Mouse (Mus musculus) common myeloid progenitor, adult 5-6 weeks (primary cell): Measurements from ENCODE around the gene Krtap13. TPM values are rescaled to one million over a fixed set of nuclear protein-coding genes. Genes with fewer than 3 reads are reported as not detected.
"Not testable (repeated sequence)": the region's sequence is repeated elsewhere in the genome, so short reads cannot be mapped to it uniquely, and the experiment has no call there.

ENCODE experiments used
- ATAC-seq: replicated peaks from 2 replicates; pipeline ENCODE4 v1.8.0; 2016; ENCODE audit warnings: low read depth, mild to moderate bottlenecking, moderate TSS enrichment, inconsistent platforms; ENCODE audit not compliant: poor library complexity, severe bottlenecking
- total RNA-seq: library from RNA; stranded (forward); fragments of 200-1000, 187-1606 nt; gene quantifications from 2 replicates; pipeline ENCODE4 v1.2.3, GENCODE M21; 2017

Krtap13 gene
- total RNA-seq, result not detected in 2 replicates

- not testable (repeated sequence) for ATAC-seq
Measured at GRCm38 (mm10) chr16:88751535-88751934, at the start of gene Krtap13. Krtap13 (minus strand) TSS chr16:88751635.

GRCm38 (mm10) chr16:88786786-88787185, 35.4 kb upstream of the Krtap13 start:
- no peak for ATAC-seq

- no peak for ATAC-seq
Measured at GRCm38 (mm10) chr16:88777596-88777995, 26.2 kb upstream of the Krtap13 start, which contains the start of gene Gm5965. Gm5965 (plus strand) TSS chr16:88777896.

- no peak for ATAC-seq
Measured at GRCm38 (mm10) chr16:88774106-88774505, 22.7 kb upstream of the Krtap13 start, which contains the start of gene 2310057N15Rik. 2310057N15Rik (minus strand) TSS chr16:88774206.

- ATAC-seq, result not testable (repeated sequence)
Measured at GRCm38 (mm10) chr16:88758547-88758946, 7.1 kb upstream of the Krtap13 start, which contains the start of gene 2310034C09Rik. 2310034C09Rik (plus strand) TSS chr16:88758847.

- no peak for ATAC-seq
Measured at GRCm38 (mm10) chr16:88747943-88748342, 3.5 kb downstream of the Krtap13 start.

GRCm38 (mm10) chr16:88744750-88745340, 6.6 kb downstream of the Krtap13 start:
- no peak for ATAC-seq

- no peak for ATAC-seq
Measured at GRCm38 (mm10) chr16:88735391-88735790, 16.0 kb downstream of the Krtap13 start.

GRCm38 (mm10) chr16:88728812-88729275, 22.6 kb downstream of the Krtap13 start, which contains the start of gene Krtap13-1:
Krtap13-1 (plus strand) TSS chr16:88728862.
- ATAC-seq, result no peak

GRCm38 (mm10) chr16:88720031-88720430, 31.4 kb downstream of the Krtap13 start:
- no peak for ATAC-seq

GRCm38 (mm10) chr16:88716549-88716948, 34.9 kb downstream of the Krtap13 start:
- ATAC-seq, result no peak

GRCm38 (mm10) chr16:88711245-88711644, 40.2 kb downstream of the Krtap13 start:
- no peak for ATAC-seq

GRCm38 (mm10) chr16:88710757-88711156, 40.7 kb downstream of the Krtap13 start:
- no peak for ATAC-seq

GRCm38 (mm10) chr16:88707496-88708012, 43.9 kb downstream of the Krtap13 start, which contains the start of gene 2310061N02Rik:
2310061N02Rik (minus strand) TSS chr16:88707962.
- ATAC-seq, result no peak

- peak; percentile 39; the same call in 1 of the 2 replicates for ATAC-seq
Measured at GRCm38 (mm10) chr16:88701072-88701864, 50.2 kb downstream of the Krtap13 start.

Other genes with a start within 250 kb of the Krtap13 start
- not detected in 2 replicates for gene Cldn17, start 244.7 kb downstream of the Krtap13 start, total RNA-seq
- gene Cldn8, start 188.5 kb downstream of the Krtap13 start, total RNA-seq, result not detected in 2 replicates
- gene Krtap24-1, start 139.4 kb downstream of the Krtap13 start, total RNA-seq, result not detected in 2 replicates
- gene 2310079G19Rik, start 124.0 kb downstream of the Krtap13 start, total RNA-seq, result not detected in 2 replicates
- gene Krtap26-1, start 103.8 kb downstream of the Krtap13 start, total RNA-seq, result not detected in 2 replicates
- gene Krtap27-1, start 80.0 kb downstream of the Krtap13 start, total RNA-seq, result not detected in 2 replicates
- not detected in 2 replicates for gene 2310061N02Rik, start 43.7 kb downstream of the Krtap13 start, total RNA-seq
- not detected in 2 replicates for gene Krtap13-1, start 22.8 kb downstream of the Krtap13 start, total RNA-seq
- not detected in 2 replicates for gene 2310034C09Rik, start 7.2 kb upstream of the Krtap13 start, total RNA-seq
- gene 2310057N15Rik, start 22.6 kb upstream of the Krtap13 start, total RNA-seq, result not detected in 2 replicates
- not detected in 2 replicates for gene Gm5965, start 26.3 kb upstream of the Krtap13 start, total RNA-seq
- gene Gm20741, start 60.6 kb upstream of the Krtap13 start, total RNA-seq, result not detected in 2 replicates
- gene Krtap15, start 68.6 kb upstream of the Krtap13 start, total RNA-seq, result not detected in 2 replicates
- not detected in 2 replicates for gene Krtap14, start 74.5 kb upstream of the Krtap13 start, total RNA-seq
- not detected in 2 replicates for gene Krtap19-1, start 117.8 kb upstream of the Krtap13 start, total RNA-seq
- gene Krtap19-2, start 122.6 kb upstream of the Krtap13 start, total RNA-seq, result not detected in 2 replicates
- not detected in 2 replicates for gene Krtap19-3, start 126.4 kb upstream of the Krtap13 start, total RNA-seq
- not detected in 2 replicates for gene Krtap19-4, start 133.5 kb upstream of the Krtap13 start, total RNA-seq
- gene Krtap19-5, start 144.8 kb upstream of the Krtap13 start, total RNA-seq, result not detected in 2 replicates
- not detected in 2 replicates for gene Krtap19-9b, start 180.6 kb upstream of the Krtap13 start, total RNA-seq
- gene Krtap16-3, start 211.2 kb upstream of the Krtap13 start, total RNA-seq, result not detected in 2 replicates